Comparison of ENCODE assay signal across 8 mouse cellular contexts in genomic region chr7:16816078-16816474, GRCm38 (mm10). TPM values are rescaled to one million over a fixed set of nuclear protein-coding genes. Genes with fewer than 3 reads are reported as not detected.
DNase-seq lines count a peak whose midpoint lies in the region; ATAC-seq lines count a peak whose summit lies in the region.

No protein-coding gene starts in this region.

- peak; percentile 92 for DNase-seq in ZHBTc4 (ENCODE audit: low read depth, low spot score)
- DNase-seq in cerebellum, adult 9-11 months, result peak; percentile 87
- peak; percentile 71 to 82 for DNase-seq in frontal cortex, postnatal 10 days (ENCODE audit: low spot score in 2 of 2)
- peak; percentile 71 for DNase-seq in left cerebral cortex, adult 11 months (ENCODE audit: low spot score)
- peak; percentile 83 to 90 for DNase-seq in lung, postnatal 4 days
- peak; percentile 71 to 81 for DNase-seq in right cerebral cortex, adult 2 months (ENCODE audit: low spot score in 2 of 2)
- DNase-seq in yolk sac, embryonic 10.5 days (ENCODE audit: low spot score), result peak; percentile 76

- peak overlapping the region; percentile 99 for H3K27ac ChIP-seq in hindbrain, embryonic 12.5 days

- peak overlapping the region; percentile 74 for H3K4me2 ChIP-seq in hindbrain, embryonic 12.5 days (replicated peaks)

- WGBS in hindbrain, embryonic 12.5 days, result 0% methylated on average over 31 of the region's 55 CpGs

- no peaks in the 10 kb centered on the region for H3K9me3 ChIP-seq in hindbrain, embryonic 12.5 days (replicated peaks)

- peaks cover 74% of the 10 kb centered on the region for H3K4me1 ChIP-seq in hindbrain, embryonic 12.5 days

- no peaks in the 10 kb centered on the region for H3K36me3 ChIP-seq in hindbrain, embryonic 12.5 days

- peaks cover 23% of the 10 kb centered on the region for H3K27me3 ChIP-seq in hindbrain, embryonic 12.5 days

- peak; percentile 78 for ATAC-seq in hindbrain, embryonic 12.5 days (ENCODE audit: low FRiP score)

- H3K9ac ChIP-seq in hindbrain, embryonic 12.5 days, result peak overlapping the region; percentile 99

- H3K4me3 ChIP-seq in hindbrain, embryonic 12.5 days, result peak overlapping the region; percentile 80

RNA-seq across cellular contexts. Expression of gene Strn4, which starts 0.4 kb away (rescaled TPM):
- 180 and 183 TPM in 2 replicates for polyA plus RNA-seq in hindbrain, embryonic 12.5 days (2016; fragmentation: Nextera tagmentation; extraction: Ambion mirVana)

RNA-seq across cellular contexts. Expression of gene Fkrp, which starts 0.5 kb away (rescaled TPM):
- polyA plus RNA-seq in hindbrain, embryonic 12.5 days (2016; fragmentation: Nextera tagmentation; extraction: Ambion mirVana), result 38.7 and 39.1 TPM in 2 replicates

RNA-seq across cellular contexts. Expression of gene Prkd2, which starts 26.6 kb away (rescaled TPM):
- 8.8 and 9.3 TPM in 2 replicates for polyA plus RNA-seq in hindbrain, embryonic 12.5 days (2016; fragmentation: Nextera tagmentation; extraction: Ambion mirVana)

RNA-seq across cellular contexts. Expression of gene Slc1a5, which starts 34.9 kb away (rescaled TPM):
- polyA plus RNA-seq in hindbrain, embryonic 12.5 days (2016; fragmentation: Nextera tagmentation; extraction: Ambion mirVana), result 20.2 and 20.5 TPM in 2 replicates

RNA-seq across cellular contexts. Expression of gene Dact3, which starts 59.0 kb away (rescaled TPM):
- polyA plus RNA-seq in hindbrain, embryonic 12.5 days (2016; fragmentation: Nextera tagmentation; extraction: Ambion mirVana), result 9.0 and 10.4 TPM in 2 replicates

Comparison
In these comparisons a context has a peak if more than half of its experiments do, and no peak if none do; other contexts are left out.
1. Peak in every context shown above with its lines: DNase-seq, ATAC-seq, H3K4me3 ChIP-seq and H3K27ac ChIP-seq.